Mouse (Mus musculus): ENCODE measurements around the gene Strn3. TPM values are rescaled to one million over a fixed set of nuclear protein-coding genes. Genes with fewer than 3 reads are reported as not detected.
A peak's percentile ranks its signal among the peaks of the same experiment; 100 is the strongest.
"Not testable (repeated sequence)": the region's sequence is repeated elsewhere in the genome, so short reads cannot be mapped to it uniquely, and the experiment has no call there.

Gene Strn3
- polyA plus RNA-seq, 1 experiment: 19.3 TPM

DNA sequence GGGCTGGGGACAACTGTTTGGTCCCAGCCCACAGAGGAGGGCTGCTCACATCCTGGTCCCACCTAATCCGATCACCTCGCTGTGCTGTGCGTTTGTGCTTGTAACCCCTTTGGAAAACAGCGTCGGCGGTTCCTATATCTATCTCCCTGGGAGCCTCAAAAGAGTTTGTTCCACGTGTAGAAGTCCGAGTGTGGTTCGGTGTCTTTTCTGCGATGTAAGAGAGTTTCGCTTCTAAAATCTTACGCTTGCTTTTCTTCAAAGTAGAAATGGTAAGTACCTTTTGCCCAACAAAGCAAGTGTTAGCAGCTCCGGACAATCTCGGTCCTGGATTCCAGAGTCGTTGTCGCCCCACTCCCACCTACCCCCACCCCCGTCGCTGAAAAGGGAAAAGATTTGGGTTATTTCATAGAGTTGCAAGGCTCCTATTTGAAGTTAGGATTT lies 97.6 kb downstream of the Strn3 start:
- no peak for DNase-seq
- Histone ChIP-seq H3K4me3 (replicated peaks; ENCODE audit: extremely low read depth, low read depth, low read length) (peak overlapping the region; percentile 37), H3K4me1 (ENCODE audit: control insufficient read depth, insufficient read depth, low read length) (peaks cover 8% of the 10 kb centered on the region)
- TF ChIP-seq CTCF (IDR thresholded peaks at IDR 0.05; ENCODE audit: insufficient read depth, low read length) (no peak), POLR2A (IDR thresholded peaks at IDR 0.05; ENCODE audit: borderline replicate concordance, extremely low read depth, low read depth, low read length) (no peak)
- WGBS: 2% methylated on average over 18 of the region's 18 CpGs

- TF ChIP-seq CTCF (IDR thresholded peaks at IDR 0.05; ENCODE audit: insufficient read depth, low read length) (no peak), POLR2A (IDR thresholded peaks at IDR 0.05; ENCODE audit: borderline replicate concordance, extremely low read depth, low read depth, low read length) (no peak)
- WGBS: 1% methylated on average over 78 of the region's 79 CpGs
- DNase-seq: no peak
- Histone ChIP-seq H3K4me1 (ENCODE audit: control insufficient read depth, insufficient read depth, low read length) (peaks cover 8% of the 10 kb centered on the region), H3K4me3 (replicated peaks; ENCODE audit: extremely low read depth, low read depth, low read length) (peak within 1 kb of the TSS; percentile 37)
These were observed 98.3 kb downstream of the Strn3 start, which contains the start of gene Coch for GRCm38 (mm10) chr12:51593229-51594029. Coch (plus strand) TSS chr12:51593341.

DNA sequence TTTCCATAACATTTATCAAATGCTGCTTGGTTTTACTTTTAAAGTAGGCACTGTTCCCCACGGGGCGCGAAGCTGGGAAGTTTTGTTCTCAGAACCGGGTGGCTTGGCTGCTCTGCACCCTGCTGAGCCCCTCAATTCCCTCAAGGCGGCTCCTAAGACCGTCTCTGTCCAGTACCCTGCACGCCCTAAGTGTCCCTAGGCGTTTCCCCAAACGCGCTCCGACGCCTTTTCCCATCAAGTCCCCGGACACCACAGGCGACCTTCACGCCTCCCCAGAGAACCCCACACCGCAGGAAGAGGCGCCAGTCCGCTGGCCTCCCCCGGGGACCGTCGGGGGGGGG lies 98.8 kb downstream of the Strn3 start:
- Histone ChIP-seq H3K4me1 (ENCODE audit: control insufficient read depth, insufficient read depth, low read length) (peaks cover 8% of the 10 kb centered on the region), H3K4me3 (replicated peaks; ENCODE audit: extremely low read depth, low read depth, low read length) (no peak overlapping the region)
- DNase-seq: no peak
- WGBS: 2% methylated on average over 21 of the region's 21 CpGs
- TF ChIP-seq POLR2A (IDR thresholded peaks at IDR 0.05; ENCODE audit: borderline replicate concordance, extremely low read depth, low read depth, low read length): no peak
- no peak for TF ChIP-seq CTCF (IDR thresholded peaks at IDR 0.05; ENCODE audit: insufficient read depth, low read length)

GRCm38 (mm10) chr12:51591921-51592320 lies 99.8 kb downstream of the Strn3 start:
- WGBS: 63% methylated on average over 8 of the region's 8 CpGs
- H3K4me3 ChIP-seq (replicated peaks; ENCODE audit: extremely low read depth, low read depth, low read length): no peak overlapping the region
- no peak for TF ChIP-seq CTCF (IDR thresholded peaks at IDR 0.05; ENCODE audit: insufficient read depth, low read length)
- DNase-seq: no peak
- H3K4me1 ChIP-seq (ENCODE audit: control insufficient read depth, insufficient read depth, low read length): peaks cover 8% of the 10 kb centered on the region

DNA sequence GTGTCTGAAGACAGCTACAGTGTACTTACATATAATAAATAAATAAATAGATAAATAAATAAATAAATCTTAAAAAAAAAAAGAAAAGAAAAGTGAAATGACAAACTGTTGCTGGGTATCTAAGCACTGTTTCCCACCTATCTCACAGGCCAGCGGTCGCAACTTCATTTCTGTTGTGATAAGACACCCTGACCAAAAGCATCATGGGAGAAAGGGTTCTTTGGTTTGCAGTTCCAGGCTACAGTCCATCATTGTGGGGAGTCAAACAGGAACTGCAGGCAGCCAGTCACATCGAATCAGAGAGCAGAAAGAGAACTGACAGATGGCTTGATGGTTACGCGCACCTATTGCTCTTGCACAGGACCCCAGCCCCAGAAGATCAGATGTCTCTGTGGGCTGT lies 102.4 kb downstream of the Strn3 start:
- no peak for DNase-seq
- Histone ChIP-seq H3K4me1 (ENCODE audit: control insufficient read depth, insufficient read depth, low read length) (peaks cover 8% of the 10 kb centered on the region), H3K4me3 (replicated peaks; ENCODE audit: extremely low read depth, low read depth, low read length) (no peak overlapping the region)
- TF ChIP-seq POLR2A (IDR thresholded peaks at IDR 0.05; ENCODE audit: borderline replicate concordance, extremely low read depth, low read depth, low read length) (no peak), CTCF (IDR thresholded peaks at IDR 0.05; ENCODE audit: insufficient read depth, low read length) (no peak)
- WGBS: 80% methylated on average over 5 of the region's 5 CpGs

- WGBS: 92% methylated on average over 2 of the region's 2 CpGs
- H3K4me3 ChIP-seq (replicated peaks; ENCODE audit: extremely low read depth, low read depth, low read length); DNase-seq; H3K4me1 ChIP-seq (ENCODE audit: control insufficient read depth, insufficient read depth, low read length): not testable (repeated sequence)
These were observed 113.9 kb downstream of the Strn3 start for GRCm38 (mm10) chr12:51577816-51578215.

DNA sequence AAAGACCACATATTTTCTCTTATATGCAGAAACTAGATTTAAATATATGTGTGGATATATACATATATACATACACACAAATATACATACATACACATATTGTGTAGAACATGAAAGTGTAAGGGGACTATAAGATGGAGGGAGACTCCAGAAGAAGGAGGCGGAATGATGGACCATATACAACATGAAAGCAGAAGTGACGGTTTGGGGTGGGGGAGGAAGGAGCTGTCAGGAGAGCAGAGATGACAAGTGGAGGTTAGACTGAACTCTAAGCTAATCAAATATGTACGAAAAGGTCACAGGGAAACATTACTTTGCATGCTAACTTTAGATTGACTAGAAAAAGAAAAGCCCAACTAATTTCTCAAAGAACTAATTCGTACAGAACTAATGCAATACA lies 119.0 kb downstream of the Strn3 start:
- TF ChIP-seq POLR2A (IDR thresholded peaks at IDR 0.05; ENCODE audit: borderline replicate concordance, extremely low read depth, low read depth, low read length) (no peak), CTCF (IDR thresholded peaks at IDR 0.05; ENCODE audit: insufficient read depth, low read length) (no peak)
- H3K4me3 ChIP-seq (replicated peaks; ENCODE audit: extremely low read depth, low read depth, low read length): no peak overlapping the region
- 64% methylated on average over 4 of the region's 4 CpGs for WGBS
- no peaks in the 10 kb centered on the region for H3K4me1 ChIP-seq (ENCODE audit: control insufficient read depth, insufficient read depth, low read length)
- DNase-seq: no peak

DNA sequence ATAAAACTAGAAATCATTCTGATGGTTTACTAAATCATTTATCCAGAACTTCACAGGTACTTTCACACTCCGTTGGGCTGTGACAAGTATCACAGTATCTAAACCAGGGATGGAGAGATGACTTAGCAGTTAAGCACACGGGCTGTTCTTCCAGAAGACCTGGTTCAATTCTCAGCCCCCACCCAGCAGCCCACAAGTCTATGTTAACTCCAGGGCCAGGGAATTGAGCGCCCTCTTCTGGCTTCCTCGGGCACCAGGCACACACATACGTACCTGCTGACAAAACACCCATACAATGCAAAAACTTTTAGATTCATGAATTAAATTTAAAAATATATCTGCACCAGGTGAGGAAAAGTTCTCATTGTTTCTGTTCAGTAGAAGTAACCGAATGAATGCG lies 121.8 kb downstream of the Strn3 start:
- WGBS: 64% methylated on average over 7 of the region's 7 CpGs
- TF ChIP-seq CTCF (IDR thresholded peaks at IDR 0.05; ENCODE audit: insufficient read depth, low read length): no peak
- no peak for TF ChIP-seq POLR2A (IDR thresholded peaks at IDR 0.05; ENCODE audit: borderline replicate concordance, extremely low read depth, low read depth, low read length)

DNA sequence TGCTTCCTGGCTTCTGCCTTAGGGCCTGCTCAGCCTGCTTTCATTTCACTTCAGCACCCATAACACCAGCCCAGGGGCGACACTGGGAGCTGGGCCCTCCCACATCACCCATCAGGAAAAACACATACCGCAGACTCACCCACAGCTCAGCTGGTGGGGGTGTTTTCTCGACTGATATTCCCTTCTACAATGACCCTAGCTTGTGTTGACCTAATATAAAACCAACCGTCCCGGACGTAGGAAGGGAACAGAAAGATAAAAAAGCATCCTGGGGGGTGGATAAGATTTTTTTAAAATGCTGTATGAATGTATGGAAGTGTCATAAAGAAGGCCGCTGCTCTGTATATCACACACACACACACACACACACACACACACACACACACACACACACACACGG lies 122.2 kb downstream of the Strn3 start:
- no peak for TF ChIP-seq CTCF (IDR thresholded peaks at IDR 0.05; ENCODE audit: insufficient read depth, low read length)
- TF ChIP-seq POLR2A (IDR thresholded peaks at IDR 0.05; ENCODE audit: borderline replicate concordance, extremely low read depth, low read depth, low read length): no peak
- no peak overlapping the region for H3K4me3 ChIP-seq (replicated peaks; ENCODE audit: extremely low read depth, low read depth, low read length)
- H3K4me1 ChIP-seq (ENCODE audit: control insufficient read depth, insufficient read depth, low read length): no peaks in the 10 kb centered on the region
- WGBS: 82% methylated on average over 8 of the region's 8 CpGs
- no peak for DNase-seq

More for the DNA sequence above, 121.8 kb downstream of the Strn3 start:
- DNase-seq: no peak
- H3K4me1 ChIP-seq (ENCODE audit: control insufficient read depth, insufficient read depth, low read length): no peaks in the 10 kb centered on the region
- no peak overlapping the region for H3K4me3 ChIP-seq (replicated peaks; ENCODE audit: extremely low read depth, low read depth, low read length)

- TF ChIP-seq CTCF (IDR thresholded peaks at IDR 0.05; ENCODE audit: insufficient read depth, low read length) (no peak), POLR2A (IDR thresholded peaks at IDR 0.05; ENCODE audit: borderline replicate concordance, extremely low read depth, low read depth, low read length) (no peak)
- 54% methylated on average over 7 of the region's 7 CpGs for WGBS
- no peaks in the 10 kb centered on the region for H3K4me1 ChIP-seq (ENCODE audit: control insufficient read depth, insufficient read depth, low read length)
- DNase-seq: no peak
- H3K4me3 ChIP-seq (replicated peaks; ENCODE audit: extremely low read depth, low read depth, low read length): no peak overlapping the region
These were observed 124.5 kb downstream of the Strn3 start for GRCm38 (mm10) chr12:51567225-51567624.

Data from lung, adult 2 months (tissue).